Mouse (Mus musculus) kidney, postnatal 25 days (tissue): ENCODE measurements around the gene Krtap5-5.
A peak's percentile ranks its signal among the peaks of the same experiment; 100 is the strongest.
"Not testable (repeated sequence)": the region's sequence is repeated elsewhere in the genome, so short reads cannot be mapped to it uniquely, and the experiment has no call there.

Experiments used
- DNase-seq, 2 experiments: peaks; one replicate each; pipeline ENCODE4 v3.0.0; 2021; ENCODE audit warnings: mixed read lengths in 2 of 2

Gene Krtap5-5

DNA sequence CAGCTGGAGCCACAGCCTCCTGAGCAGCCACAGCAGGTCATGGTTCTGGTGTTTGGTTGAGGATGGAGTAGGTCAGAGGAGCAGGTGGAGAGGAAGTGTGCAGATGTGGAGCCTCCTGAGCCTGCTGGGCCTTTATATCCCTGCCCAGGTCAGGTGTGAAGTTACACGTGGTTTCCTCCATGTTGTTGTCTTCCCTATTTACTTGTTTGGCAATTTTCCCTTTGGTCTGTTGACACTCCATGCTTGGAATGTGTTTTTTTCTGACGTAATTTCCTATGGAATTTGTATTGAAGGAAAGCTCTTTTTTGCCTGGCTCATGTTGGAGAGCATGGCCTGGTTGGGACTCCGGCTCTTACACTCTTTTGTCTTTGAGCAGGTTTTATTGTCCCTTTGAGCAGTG is at the start of gene Krtap5-5:
TSS of gene Krtap5-5 (minus strand) at position 101 of the 400 bp plus-strand sequence.
- not testable (repeated sequence) for DNase-seq

DNA sequence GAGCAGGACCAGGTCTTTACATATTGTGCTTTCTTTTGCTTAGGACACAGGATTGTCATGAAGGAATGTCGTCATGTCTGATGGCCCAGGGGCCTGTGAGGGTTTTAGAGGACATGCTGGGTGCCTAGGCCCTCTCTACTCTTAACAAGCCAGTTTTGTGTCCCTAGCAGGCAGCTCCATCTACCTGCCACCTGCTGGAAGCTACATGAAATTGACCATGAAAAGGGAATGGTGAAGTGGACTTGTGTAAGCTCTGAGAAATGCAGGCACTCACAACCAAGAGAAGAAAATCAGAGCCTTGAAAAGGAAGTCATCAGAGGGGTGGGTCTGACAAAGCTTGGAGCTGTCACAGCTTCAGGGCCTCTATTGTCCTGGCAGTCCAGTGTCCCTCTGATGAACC is 49.5 kb upstream of the Krtap5-5 start:
- DNase-seq: not testable (repeated sequence)

DNA sequence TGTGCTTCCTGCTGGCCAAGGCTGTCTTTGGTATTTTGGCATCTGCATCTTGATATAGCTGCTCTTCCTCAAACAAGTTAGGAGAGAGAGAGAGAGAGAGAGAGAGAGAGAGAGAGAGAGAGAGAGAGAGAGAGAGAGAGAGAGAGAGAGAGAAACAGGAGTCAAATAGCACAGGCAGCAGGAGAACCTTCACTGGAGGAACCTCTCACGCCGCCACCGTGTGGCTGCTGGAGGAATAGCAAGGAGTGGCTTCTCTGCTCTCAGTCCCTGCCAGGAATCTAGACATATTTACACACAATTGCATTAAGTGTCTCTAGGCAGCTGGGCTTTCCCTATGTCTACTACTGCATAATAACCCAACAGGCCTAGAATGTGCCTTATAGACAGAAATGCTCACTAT is 48.4 kb upstream of the Krtap5-5 start:
- DNase-seq: peak; percentile 65 to 77

DNA sequence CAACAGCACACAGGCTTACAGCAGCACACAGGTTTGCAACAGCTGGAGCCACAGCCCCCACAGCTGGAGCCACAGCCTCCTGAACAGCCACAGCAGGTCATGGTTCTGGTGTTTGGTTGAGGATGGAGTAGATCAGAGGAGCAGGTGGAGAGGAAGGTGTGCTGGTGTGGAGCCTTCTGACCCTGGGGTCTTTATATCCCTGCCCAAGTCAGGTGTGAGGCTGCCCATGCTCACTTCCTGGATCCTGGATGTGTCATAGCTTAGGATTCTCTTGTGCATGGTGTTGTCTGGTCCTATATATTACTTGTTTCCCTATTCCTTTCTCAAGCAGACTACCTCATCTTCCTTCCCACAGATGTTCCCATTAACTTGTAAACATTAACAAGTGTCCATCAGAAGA is 44.5 kb upstream of the Krtap5-5 start, which contains the start of gene Gm4559:
TSS of gene Gm4559 (minus strand) at position 101 of the 400 bp plus-strand sequence.
- DNase-seq: not testable (repeated sequence)

DNA sequence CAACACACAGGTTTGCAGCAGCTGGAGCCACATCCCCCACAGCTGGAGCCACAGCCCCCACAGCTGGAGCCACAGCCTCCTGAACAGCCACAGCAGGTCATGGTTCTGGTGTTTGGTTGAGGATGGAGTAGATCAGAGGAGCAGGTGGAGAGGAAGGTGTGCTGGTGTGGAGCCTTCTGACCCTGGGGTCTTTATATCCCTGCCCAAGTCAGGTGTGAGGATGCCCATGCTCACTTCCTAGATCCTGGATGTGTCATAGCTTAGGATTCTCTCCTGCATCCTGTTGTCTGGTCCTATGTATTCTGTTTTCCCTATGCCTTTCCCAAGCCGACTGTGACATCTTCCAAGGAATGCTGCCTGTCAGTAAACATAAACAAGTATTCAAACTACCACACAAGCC is 28.5 kb upstream of the Krtap5-5 start, which contains the start of gene Gm2431:
TSS of gene Gm2431 (minus strand) at position 101 of the 400 bp plus-strand sequence.
- not testable (repeated sequence) for DNase-seq

DNA sequence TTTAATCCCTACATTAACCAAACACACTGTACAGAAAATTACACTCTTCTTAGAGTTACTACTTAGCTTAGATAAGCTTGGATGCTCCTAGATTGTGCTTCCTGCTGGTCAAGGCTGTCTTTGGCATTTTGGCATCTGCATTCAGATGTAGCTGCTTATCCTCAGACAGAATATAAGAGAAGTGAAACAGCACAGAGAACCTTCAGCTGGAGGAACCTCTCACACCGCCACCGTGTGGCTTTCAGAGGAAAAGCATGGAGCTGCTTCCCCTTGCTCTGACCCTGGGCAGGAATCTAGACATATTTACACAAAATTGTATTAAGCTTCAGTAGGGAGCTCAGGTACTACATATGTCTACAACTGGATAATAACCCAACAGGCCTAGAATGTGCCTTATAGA is 25.7 kb upstream of the Krtap5-5 start:
- DNase-seq: peak in 1 of 2 experiments; percentile 36

DNA sequence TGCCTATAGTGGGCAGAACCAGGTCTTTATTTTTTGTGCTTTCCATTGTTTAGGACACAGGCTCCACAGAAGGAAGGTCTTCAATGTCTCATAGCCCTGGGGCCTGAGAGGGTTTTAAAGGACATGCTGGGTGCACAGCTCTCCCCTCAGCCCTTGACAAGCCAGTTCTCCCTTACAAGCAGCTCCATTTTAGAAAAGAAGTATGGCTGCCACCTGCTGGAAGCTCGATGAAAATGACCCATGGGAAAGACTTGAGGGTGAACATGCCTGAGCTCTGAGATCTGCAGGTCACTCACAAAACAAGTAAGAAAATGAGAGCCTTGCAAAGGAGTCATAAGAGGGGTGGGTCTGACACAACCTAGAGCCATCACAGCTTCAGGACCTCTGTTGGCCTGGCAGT is 20.1 kb upstream of the Krtap5-5 start:
- peak in 1 of 2 experiments; percentile 18 for DNase-seq

DNA sequence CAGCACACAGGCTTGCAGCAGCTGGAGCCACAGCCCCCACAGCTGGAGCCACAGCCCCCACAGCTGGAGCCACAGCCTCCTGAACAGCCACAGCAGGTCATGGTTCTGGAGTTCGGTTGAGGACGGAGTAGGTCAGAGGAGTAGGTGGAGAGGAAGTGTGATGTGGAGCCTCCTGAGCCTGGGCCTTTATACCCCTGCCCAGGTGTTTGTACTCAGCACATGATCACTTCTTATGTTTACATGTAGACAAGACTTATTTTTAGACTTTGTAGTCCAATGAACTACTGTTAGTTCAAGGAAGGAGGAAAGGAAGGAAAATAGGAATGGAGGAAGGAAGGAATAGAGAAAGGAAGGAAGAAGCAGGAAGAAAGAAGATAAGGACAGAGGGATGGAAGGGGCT is 11.2 kb upstream of the Krtap5-5 start, which contains the start of gene Gm40460:
TSS of gene Gm40460 (minus strand) at position 101 of the 400 bp plus-strand sequence.
- no peak for DNase-seq

DNA sequence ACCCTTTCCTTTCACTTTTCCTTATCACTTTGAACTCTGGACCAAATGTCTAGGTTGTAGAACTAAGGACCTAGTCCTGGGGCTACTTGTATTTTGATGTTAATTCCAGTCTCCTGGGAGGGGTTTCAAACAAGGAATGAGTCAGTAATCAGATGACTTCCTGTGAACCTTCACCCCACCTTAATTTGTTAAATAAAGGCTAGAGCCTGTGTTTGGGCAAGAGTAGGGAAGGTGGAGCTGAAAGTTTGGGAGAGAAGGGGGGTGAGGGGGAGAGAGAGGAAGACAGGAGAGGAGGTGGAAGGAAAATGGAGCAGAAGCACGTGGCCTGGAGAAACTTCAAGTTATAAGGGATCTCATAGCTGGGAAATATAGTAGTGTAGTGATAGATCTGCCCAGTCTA is 1.8 kb upstream of the Krtap5-5 start:
- no peak for DNase-seq

DNA sequence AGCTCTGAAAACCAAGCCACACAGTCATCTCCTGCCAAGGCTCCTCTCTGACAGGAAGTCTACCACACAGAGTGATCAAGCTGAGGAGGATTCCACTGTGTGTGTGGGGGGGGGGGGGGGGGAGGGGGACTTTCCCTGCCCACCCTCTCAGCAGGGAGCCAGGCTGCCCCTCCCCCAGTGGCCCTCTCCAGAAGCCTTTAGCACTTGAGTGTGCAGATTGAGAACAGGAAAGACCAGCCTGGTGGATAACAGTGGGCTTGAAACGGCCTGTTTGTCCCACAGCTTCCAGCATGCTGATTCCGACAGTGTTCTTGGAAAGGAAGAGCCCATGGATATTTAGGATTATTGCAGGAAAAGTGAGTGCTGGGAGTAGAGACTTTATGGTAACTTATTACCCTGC is 5.3 kb downstream of the Krtap5-5 start:
- DNase-seq: no peak

DNA sequence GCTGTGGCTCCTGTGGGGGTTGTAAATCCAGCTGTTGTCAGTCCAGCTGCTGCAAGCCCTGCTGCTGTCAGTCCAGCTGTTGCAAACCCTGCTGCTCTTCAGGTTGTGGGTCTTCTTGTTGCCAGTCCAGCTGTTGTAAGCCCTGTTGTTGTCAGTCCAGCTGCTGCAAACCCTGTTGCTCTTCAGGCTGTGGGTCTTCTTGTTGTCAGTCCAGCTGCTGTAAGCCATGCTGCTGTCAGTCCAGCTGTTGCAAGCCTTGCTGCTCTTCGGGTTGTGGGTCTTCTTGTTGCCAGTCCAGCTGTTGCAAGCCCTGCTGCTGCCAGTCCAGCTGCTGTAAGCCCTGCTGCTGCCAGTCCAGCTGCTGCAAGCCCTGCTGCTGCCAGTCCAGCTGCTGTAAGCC is 17.6 kb downstream of the Krtap5-5 start:
- DNase-seq: not testable (repeated sequence)

DNA sequence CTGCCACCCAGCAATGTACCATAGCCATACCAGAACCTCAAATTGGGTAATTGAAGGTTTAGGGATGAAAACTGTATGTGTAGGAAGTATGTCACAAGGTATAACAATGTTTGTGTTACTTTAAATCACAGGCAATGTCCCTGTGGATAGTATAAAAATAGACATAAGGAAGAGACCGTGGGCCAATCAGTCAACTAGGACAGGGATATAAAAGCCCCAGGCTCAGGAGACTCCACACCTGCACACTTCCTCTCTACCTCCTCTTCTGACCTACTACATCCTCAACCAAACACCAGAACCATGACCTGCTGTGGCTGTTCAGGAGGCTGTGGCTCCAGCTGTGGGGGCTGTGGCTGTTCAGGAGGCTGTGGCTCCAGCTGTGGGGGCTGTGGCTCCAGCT is 18.2 kb downstream of the Krtap5-5 start, which contains the start of gene Gm7579:
TSS of gene Gm7579 (plus strand) at position 301 of the 400 bp plus-strand sequence.
- DNase-seq: no peak

DNA sequence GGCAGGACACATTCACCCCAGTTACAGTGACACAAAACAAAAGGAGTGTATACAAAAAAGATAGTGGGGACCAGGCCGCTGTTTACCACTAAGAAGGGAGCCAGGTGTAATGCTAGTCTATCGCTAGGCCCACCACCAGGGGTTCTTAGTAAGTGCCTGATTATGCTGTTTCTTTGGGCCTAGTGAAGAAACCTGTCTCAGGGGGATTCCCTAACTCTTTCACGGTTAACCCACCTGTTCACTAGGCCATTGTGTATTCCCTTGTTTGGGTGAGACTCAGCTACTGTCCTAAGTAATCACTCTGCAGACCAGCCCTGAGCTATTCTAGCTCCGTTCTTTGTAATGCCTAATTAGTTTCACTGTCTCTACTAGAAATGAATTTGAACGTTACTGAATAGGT is 22.9 kb downstream of the Krtap5-5 start:
- DNase-seq: not testable (repeated sequence)

DNA sequence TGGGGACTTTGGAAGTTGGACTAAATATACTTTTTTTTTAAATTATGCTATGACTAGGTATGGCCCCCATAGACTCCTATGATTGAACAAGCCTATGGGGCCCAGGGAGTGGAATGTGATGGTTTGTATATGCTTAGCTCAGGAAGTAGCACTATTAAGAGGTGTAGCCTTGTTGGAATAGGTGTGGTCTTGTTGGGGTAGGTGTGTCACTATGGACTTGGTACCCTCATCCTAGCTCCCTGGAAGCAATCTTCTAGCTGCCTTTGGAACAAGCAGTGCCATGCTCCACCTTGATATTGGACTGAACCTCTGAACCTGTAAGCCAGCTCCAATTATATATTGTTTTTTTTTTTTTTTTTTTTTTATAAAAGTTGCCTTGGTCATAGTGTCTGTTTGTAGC is 24.3 kb downstream of the Krtap5-5 start:
- no peak for DNase-seq

DNA sequence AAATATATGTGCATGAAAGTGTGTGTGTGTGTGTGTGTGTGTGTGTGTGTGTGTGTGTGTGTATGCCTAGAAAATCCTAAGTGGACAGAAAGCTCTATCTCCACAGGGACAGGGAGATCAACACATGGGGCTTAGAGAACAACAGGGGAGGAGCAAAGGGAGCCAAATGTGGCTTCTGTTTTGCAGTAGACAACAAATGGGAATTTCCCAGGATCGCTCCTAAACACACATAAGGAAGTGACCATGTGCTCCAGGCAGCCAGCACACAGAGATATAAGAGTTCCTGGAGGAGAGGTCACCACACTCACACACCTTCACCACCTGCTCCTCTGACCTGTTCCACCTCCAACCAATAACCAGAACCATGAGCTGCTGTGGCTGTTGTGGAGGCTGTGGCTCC is 28.7 kb downstream of the Krtap5-5 start, which contains the start of gene Krtap5-3:
TSS of gene Krtap5-3 (plus strand) at position 301 of the 400 bp plus-strand sequence.
- no peak for DNase-seq

DNA sequence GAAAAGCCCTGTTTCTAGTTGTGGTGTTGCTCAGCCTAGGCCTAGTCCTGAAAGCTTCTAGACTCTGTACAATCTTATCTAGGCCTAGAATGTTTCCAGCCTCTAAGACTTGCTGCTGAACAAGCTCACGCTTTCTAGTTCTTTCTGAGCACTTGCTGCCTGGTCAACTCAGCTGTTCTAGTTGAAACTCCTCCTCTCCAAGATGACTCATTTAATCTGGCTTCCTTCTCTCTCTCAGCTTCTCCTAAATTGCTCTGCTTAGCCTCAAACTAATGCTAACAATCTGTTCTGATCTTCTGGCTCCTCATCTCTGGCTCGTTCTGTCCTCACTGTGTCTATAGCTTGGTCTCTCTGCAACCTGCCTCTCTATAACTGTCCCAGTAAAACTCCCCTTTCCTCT is 31.0 kb downstream of the Krtap5-5 start:
- DNase-seq: no peak

DNA sequence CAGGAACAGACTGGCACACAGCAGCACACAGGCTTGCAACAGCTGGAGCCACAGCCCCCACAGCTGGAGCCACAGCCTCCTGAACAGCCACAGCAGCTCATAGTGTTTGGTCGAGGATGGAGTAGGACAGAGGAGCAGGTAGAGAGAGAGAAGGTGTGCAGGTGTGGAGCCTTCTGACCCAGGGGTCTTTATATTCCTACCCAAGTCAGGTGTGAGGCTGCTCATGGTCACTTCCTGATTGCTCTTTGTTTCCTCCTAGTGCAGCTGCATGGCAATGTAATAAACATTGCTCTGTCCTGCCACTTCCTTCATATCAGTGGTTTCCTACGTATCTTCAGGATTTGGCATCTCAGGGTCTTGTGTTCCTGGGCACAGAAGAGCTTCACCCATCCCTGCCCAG is 39.5 kb downstream of the Krtap5-5 start, which contains the start of gene Gm10153:
TSS of gene Gm10153 (minus strand) at position 101 of the 400 bp plus-strand sequence.
- DNase-seq: no peak

DNA sequence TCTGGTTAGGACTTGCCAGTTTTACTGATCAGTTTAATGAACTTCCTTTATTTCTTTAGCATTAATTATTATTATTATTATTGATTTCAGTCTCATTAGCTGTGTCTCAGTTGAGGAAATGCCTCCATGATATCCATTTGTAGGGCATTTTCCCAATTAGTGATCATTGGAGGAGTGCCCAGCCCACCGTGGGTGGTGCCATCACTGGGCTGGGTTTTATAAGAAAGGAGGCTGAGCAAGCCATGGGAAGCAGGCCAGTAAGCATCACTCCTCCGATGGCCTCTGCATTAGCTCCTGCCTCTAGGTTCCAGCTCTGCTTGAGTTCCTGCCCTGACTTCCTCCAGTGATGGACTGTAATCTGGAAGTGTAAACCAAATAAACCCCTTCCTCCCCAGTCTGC is 41.6 kb downstream of the Krtap5-5 start:
- DNase-seq: no peak

DNA sequence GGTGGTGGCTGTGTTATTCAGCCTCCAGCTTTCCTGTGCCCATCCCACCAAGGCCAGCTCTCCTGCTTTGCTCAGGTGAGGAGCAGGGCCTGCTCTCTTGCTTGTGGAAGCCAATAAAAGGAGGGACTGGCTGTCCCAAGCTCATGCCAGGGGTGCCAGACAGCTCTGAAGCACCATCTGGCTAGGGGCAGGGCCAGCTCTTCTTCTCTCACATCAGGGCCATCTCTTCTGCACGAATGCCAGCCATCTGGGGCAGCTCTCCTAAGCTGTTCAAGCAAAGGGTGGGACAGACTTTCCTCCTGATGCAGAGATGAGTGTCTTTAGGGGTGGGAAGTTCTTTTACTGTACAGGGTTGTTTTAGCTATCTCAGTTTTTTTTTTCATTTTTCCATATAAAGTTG is 48.8 kb downstream of the Krtap5-5 start:
- no peak for DNase-seq
